Mouse (Mus musculus): Measurements from ENCODE around the gene Dtd2.

DNA sequence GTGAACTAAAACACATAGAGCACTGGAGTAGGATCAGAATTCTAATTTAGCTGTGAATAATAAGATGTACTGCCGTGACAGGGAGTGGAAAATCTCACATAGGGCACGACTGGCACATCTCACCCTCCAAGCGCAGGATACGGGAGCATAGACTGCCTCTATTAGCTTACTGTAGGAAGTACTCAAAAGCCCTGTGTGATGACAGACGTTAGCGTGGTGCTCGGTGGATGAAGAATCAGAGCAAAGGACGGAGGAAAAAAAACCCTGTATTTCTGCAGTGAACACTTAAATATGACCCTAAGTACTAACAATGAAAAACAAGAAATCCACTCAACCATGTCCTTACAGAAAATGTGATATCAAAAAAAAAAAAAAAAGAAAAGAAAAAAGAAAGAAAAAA, 5.9 kb upstream of the Dtd2 start:
- TF ChIP-seq CTCF (IDR thresholded peaks at IDR 0.05; ENCODE audit: low read depth, low read length), result no peak
- no peak for TF ChIP-seq GATA1 (IDR thresholded peaks at IDR 0.05; ENCODE audit: borderline replicate concordance, low read length)
- no peak for TF ChIP-seq GATA2 (IDR thresholded peaks at IDR 0.05; ENCODE audit: borderline replicate concordance, low read depth, low read length)
